Mouse (Mus musculus) hindbrain, postnatal 0 days (tissue): ENCODE measurements around the gene Triobp. TPM values are rescaled to one million over a fixed set of nuclear protein-coding genes. Genes with fewer than 3 reads are reported as not detected.

ENCODE experiments used
- ATAC-seq: fragments of 200-750 bp; cut with Nextera tagmentation; 2 replicates; pipeline ENCODE4 v1.8.0; 2017; ENCODE audit warnings: mild to moderate bottlenecking, moderate TSS enrichment, moderate library complexity
- DNase-seq: peaks from one replicate; pipeline ENCODE4 v3.0.0-alpha.2; 2015; ENCODE audit warnings: low spot score
- H3K27ac ChIP-seq: fragments of 300-500 bp; sonication (generic); 2 replicates; pipeline ENCODE4 v1.5.1; 2014; ENCODE audit warnings: mild to moderate bottlenecking
- H3K27me3 ChIP-seq: fragments of 300-500 bp; sonication (generic); 2 replicates; pipeline ENCODE4 v1.6.1; 2014; ENCODE audit warnings: low read length, mixed read lengths; ENCODE audit not compliant: insufficient read depth
- H3K36me3 ChIP-seq: fragments of 300-500 bp; sonication (generic); 2 replicates; pipeline ENCODE4 v1.6.1; 2014; ENCODE audit warnings: low read length, mixed read lengths; ENCODE audit not compliant: insufficient read depth
- H3K4me1 ChIP-seq: fragments of 300-500 bp; sonication (generic); 2 replicates; pipeline ENCODE4 v1.6.1; 2014; ENCODE audit warnings: antibody characterized with exemption, low read length, mixed read lengths; ENCODE audit not compliant: insufficient read depth
- H3K4me2 ChIP-seq: fragments of 300-500 bp; sonication (generic); 2 replicates; pipeline ENCODE4 v1.6.1; 2014; ENCODE audit warnings: low read depth, mild to moderate bottlenecking, low read length, moderate library complexity, mixed read lengths
- H3K4me3 ChIP-seq: fragments of 300-500 bp; sonication (generic); 2 replicates; pipeline ENCODE4 v1.5.1; 2014; ENCODE audit warnings: low read length
- H3K9ac ChIP-seq: fragments of 300-500 bp; sonication (generic); replicated peaks from 2 replicates; pipeline ENCODE4 v1.6.1; 2014; ENCODE audit warnings: mild to moderate bottlenecking, low read length, moderate library complexity, mixed read lengths
- H3K9me3 ChIP-seq: fragments of 300-500 bp; sonication (generic); 2 replicates; pipeline ENCODE4 v1.6.1; 2016; ENCODE audit warnings: low read length, mixed read lengths
- CTCF ChIP-seq: IDR thresholded peaks from 2 replicates; pipeline ENCODE4 v1.5.1; 2016; ENCODE audit warnings: antibody characterized with exemption, control low read depth, low read depth
- WGBS: fragments of 180-500 bp; shearing (Covaris S2); extraction: QIAGEN DNeasy Blood & Tissue Kit; methylation state at CpG from one replicate; pipeline ENCODE4 v1.1.7; 2014; 5-methylcytosine and 5-hydroxymethylcytosine counted together
- polyA plus RNA-seq: library from polyadenylated mRNA; unstranded; fragments of >200 nt; fragmentation: Nextera tagmentation; extraction: Ambion mirVana; gene quantifications from 2 replicates; pipeline ENCODE4 v1.2.1, GENCODE M21; 2015
- total RNA-seq: library from RNA; depleted of rRNA; stranded (reverse); fragments of >200 nt; gene quantifications from 2 replicates; pipeline ENCODE4 v1.2.3, GENCODE M21; 2014

Triobp gene
- total and polyA plus RNA-seq, 2 experiments from 2014 or later, result 20.7 to 57.6 TPM

DNA sequence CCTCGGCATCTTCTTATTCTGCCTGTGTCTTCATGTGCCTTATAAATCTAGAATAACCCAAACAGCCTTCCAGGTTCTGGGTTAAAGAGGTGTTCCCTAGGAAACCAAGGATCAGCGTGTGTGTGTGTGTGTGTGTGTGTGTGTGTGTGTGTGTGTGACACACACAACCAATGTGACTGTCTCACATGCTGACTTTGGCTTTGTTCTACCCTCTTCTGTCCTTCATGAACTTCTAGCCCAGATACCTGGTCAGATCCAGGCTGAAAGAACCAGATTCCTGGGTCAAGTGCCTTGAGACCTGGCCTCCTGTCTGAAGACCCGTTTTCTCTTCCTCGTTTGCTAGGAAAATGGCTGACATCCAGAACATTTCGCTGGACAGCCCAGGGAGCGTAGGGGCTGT, 94.1 kb downstream of the Triobp start, which contains the start of gene Galr3:
Galr3 (plus strand) TSS at position 301 of the 400 bp plus-strand sequence.
- DNase-seq, result no peak
- Histone ChIP-seq H3K4me3 (peak within 1 kb of the TSS; percentile 52), H3K4me2 (peak within 1 kb of the TSS; percentile 77), H3K4me1 (no peaks in the 10 kb centered on the region), H3K36me3 (no peaks in the 10 kb centered on the region), H3K27ac (peak within 1 kb of the TSS; percentile 54; the same call in 1 of the 2 replicates), H3K27me3 (peaks cover 13% of the 10 kb centered on the region; the same call in 1 of the 2 replicates), H3K9ac (peak within 1 kb of the TSS; percentile 63), H3K9me3 (no peaks in the 10 kb centered on the region)
- no peak for TF ChIP-seq CTCF
- WGBS, result 74% methylated on average over 6 of the region's 6 CpGs
- no peak for ATAC-seq

GRCm38 (mm10) chr15:79042721-79043491, 95.4 kb downstream of the Triobp start:
- H3K36me3 ChIP-seq, result no peaks in the 10 kb centered on the region
- DNase-seq (peak; percentile 71), ATAC-seq (peak; percentile 65)
- no peaks in the 10 kb centered on the region for H3K9me3 ChIP-seq
- TF ChIP-seq CTCF, result peak; percentile 30
- peak overlapping the region; percentile 54; the same call in 1 of the 2 replicates for H3K27ac ChIP-seq
- peak overlapping the region; percentile 77 for H3K4me2 ChIP-seq
- H3K9ac ChIP-seq, result peak overlapping the region; percentile 63
- 1% methylated on average over 101 of the region's 105 CpGs for WGBS
- H3K4me3 ChIP-seq, result peak overlapping the region; percentile 52
- H3K4me1 ChIP-seq, result no peaks in the 10 kb centered on the region
- peaks cover 13% of the 10 kb centered on the region; the same call in 1 of the 2 replicates for H3K27me3 ChIP-seq

- WGBS, result 18% methylated on average over 4 of the region's 4 CpGs
- ATAC-seq, result no peak
- Histone ChIP-seq H3K4me1 (no peaks in the 10 kb centered on the region), H3K27ac (no peak overlapping the region), H3K4me2 (no peak overlapping the region), H3K9ac (no peak overlapping the region), H3K4me3 (no peak overlapping the region), H3K9me3 (no peaks in the 10 kb centered on the region), H3K27me3 (peaks cover 13% of the 10 kb centered on the region; the same call in 1 of the 2 replicates), H3K36me3 (no peaks in the 10 kb centered on the region)
- no peak for TF ChIP-seq CTCF
- DNase-seq, result no peak
These were observed 97.3 kb downstream of the Triobp start for GRCm38 (mm10) chr15:79044837-79045236.

DNA sequence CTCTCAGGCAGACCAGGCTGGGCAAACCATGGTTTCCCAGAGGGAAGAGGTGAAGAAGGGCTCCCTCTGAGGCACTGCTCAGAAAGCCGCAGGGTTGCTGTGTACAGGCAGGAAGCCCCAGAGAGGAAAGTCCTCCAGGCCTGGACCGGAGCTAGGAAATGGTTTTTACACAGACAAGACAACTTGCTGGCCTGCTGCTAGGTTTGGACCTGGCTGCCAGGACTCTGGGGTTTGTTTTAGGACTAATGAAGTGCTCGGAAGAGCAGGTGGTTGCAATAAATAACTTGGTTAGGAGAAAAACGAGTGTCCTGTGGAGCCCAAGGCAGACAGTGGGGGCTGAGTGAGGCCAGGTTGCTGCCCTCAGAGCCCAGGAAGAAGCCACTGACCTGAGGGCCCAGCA, 100.7 kb downstream of the Triobp start:
- no peak overlapping the region for H3K9ac ChIP-seq
- DNase-seq (no peak), ATAC-seq (no peak)
- H3K27ac ChIP-seq, result no peak overlapping the region
- no peak overlapping the region for H3K4me2 ChIP-seq
- H3K36me3 ChIP-seq, result peaks cover 11% of the 10 kb centered on the region; the same call in 1 of the 2 replicates
- H3K27me3 ChIP-seq, result no peaks in the 10 kb centered on the region
- 53% methylated on average over 4 of the region's 4 CpGs for WGBS
- no peaks in the 10 kb centered on the region for H3K9me3 ChIP-seq
- no peak overlapping the region for H3K4me3 ChIP-seq
- no peak for TF ChIP-seq CTCF
- no peaks in the 10 kb centered on the region for H3K4me1 ChIP-seq

GRCm38 (mm10) chr15:79050160-79050845, 102.8 kb downstream of the Triobp start:
- WGBS, result 51% methylated on average over 9 of the region's 9 CpGs
- H3K4me2 ChIP-seq, result no peak overlapping the region
- peak; percentile 37; the same call in 1 of the 2 replicates for ATAC-seq
- no peaks in the 10 kb centered on the region for H3K4me1 ChIP-seq
- H3K9ac ChIP-seq, result peak overlapping the region; percentile 41; the same call in 1 of the 2 replicates
- H3K36me3 ChIP-seq, result peaks cover 32% of the 10 kb centered on the region
- H3K27me3 ChIP-seq, result no peaks in the 10 kb centered on the region
- no peak overlapping the region for H3K27ac ChIP-seq
- no peak overlapping the region for H3K4me3 ChIP-seq
- H3K9me3 ChIP-seq, result no peaks in the 10 kb centered on the region
- no peak for TF ChIP-seq CTCF
- DNase-seq, result no peak

- Histone ChIP-seq H3K27ac (no peak overlapping the region), H3K27me3 (no peaks in the 10 kb centered on the region), H3K4me3 (no peak overlapping the region), H3K36me3 (peaks cover 39% of the 10 kb centered on the region), H3K9ac (0 out of 2 replicates have a peak overlapping the region, but pooled peaks have one; percentile 41), H3K4me1 (no peaks in the 10 kb centered on the region), H3K4me2 (no peak overlapping the region), H3K9me3 (no peaks in the 10 kb centered on the region)
- no peak for ATAC-seq
- WGBS, result 81% methylated on average over 2 of the region's 2 CpGs
- TF ChIP-seq CTCF, result no peak
- DNase-seq, result no peak
These were observed 103.4 kb downstream of the Triobp start for GRCm38 (mm10) chr15:79050964-79051363.
